Mouse (Mus musculus) mammary gland, adult 2 months (tissue): ENCODE data around the gene Ncapg. TPM values are rescaled to one million over a fixed set of nuclear protein-coding genes. Genes with fewer than 3 reads are reported as not detected.

Experiments
- polyA plus RNA-seq: library from polyadenylated mRNA; depleted of rRNA; stranded (reverse); fragments of >200 nt; gene quantifications from 2 replicates; pipeline ENCODE4 v1.2.3, GENCODE M21; 2012; ENCODE audit warnings: low replicate concordance; rRNA removed

Ncapg gene
- polyA plus RNA-seq, result 0.19 and 0.26 TPM in 2 replicates

GRCm38 (mm10) chr5:45669598-45670279 lies at the start of gene Ncapg:
Gene Ncapg, plus strand, starts transcription at chr5:45669919.

GRCm38 (mm10) chr5:45638806-45639714 lies 30.7 kb upstream of the Ncapg start, which contains the start of gene Fam184b:
Gene Fam184b, minus strand, starts transcription at chr5:45639614.

Other genes starting within 250 kb of the Ncapg start
- 89.6 and 98.7 TPM in 2 replicates for gene Qdpr, start 219.7 kb upstream of the Ncapg start, polyA plus RNA-seq
- gene Clrn2, start 216.2 kb upstream of the Ncapg start, polyA plus RNA-seq, result not detected in 2 replicates
- gene Lap3, start 176.5 kb upstream of the Ncapg start, polyA plus RNA-seq, result 13.2 and 25.8 TPM in 2 replicates
- gene Med28, start 149.7 kb upstream of the Ncapg start, polyA plus RNA-seq, result 84.7 and 107 TPM in 2 replicates
- gene Fam184b, start 30.3 kb upstream of the Ncapg start, polyA plus RNA-seq, result 0.01 and 0.05 TPM in 2 replicates
- gene Lcorl, start 187.7 kb downstream of the Ncapg start, polyA plus RNA-seq, result 1.1 and 1.3 TPM in 2 replicates